Mouse (Mus musculus) liver, embryonic 11.5 days (tissue): ENCODE data around the gene Gm26727. TPM values are rescaled to one million over a fixed set of nuclear protein-coding genes. Genes with fewer than 3 reads are reported as not detected.
"Not testable (repeated sequence)": the region's sequence is repeated elsewhere in the genome, so short reads cannot be mapped to it uniquely, and the experiment has no call there.

Source experiments
- ATAC-seq: fragments of 200-750 bp; cut with Nextera tagmentation; replicated peaks from 2 replicates; pipeline ENCODE4 v1.8.0; 2017; ENCODE audit warnings: moderate number of reproducible peaks, mild to moderate bottlenecking, moderate TSS enrichment, moderate library complexity; ENCODE audit not compliant: low FRiP score
- DNase-seq: peaks from one replicate; pipeline ENCODE4 v3.0.0-alpha.2; 2017; ENCODE audit warnings: low spot score
- H3K27ac ChIP-seq: fragments of 300-500 bp; sonication (generic); 2 replicates; pipeline ENCODE4 v1.5.1; 2014; ENCODE audit warnings: mild to moderate bottlenecking, low read depth, low read length, control low read depth
- H3K27me3 ChIP-seq: fragments of 300-500 bp; sonication (generic); replicated peaks from 2 replicates; pipeline ENCODE4 v1.6.1; 2014; ENCODE audit warnings: low read length, mixed read lengths; ENCODE audit not compliant: control insufficient read depth, insufficient read depth
- H3K36me3 ChIP-seq: fragments of 300-500 bp; sonication (generic); 2 replicates; pipeline ENCODE4 v1.6.1; 2014; ENCODE audit warnings: mild to moderate bottlenecking, low read length, moderate library complexity, mixed read lengths; ENCODE audit not compliant: control insufficient read depth, insufficient read depth
- H3K4me1 ChIP-seq: fragments of 300-500 bp; sonication (generic); replicated peaks from 2 replicates; pipeline ENCODE4 v1.6.1; 2014; ENCODE audit warnings: low read length, mixed read lengths; ENCODE audit not compliant: control insufficient read depth, insufficient read depth
- H3K4me2 ChIP-seq: fragments of 300-500 bp; sonication (generic); 2 replicates; pipeline ENCODE4 v1.6.1; 2014; ENCODE audit warnings: mild to moderate bottlenecking, control low read depth, moderate library complexity
- H3K4me3 ChIP-seq: fragments of 300-500 bp; sonication (generic); 2 replicates; pipeline ENCODE4 v1.5.1; 2014; ENCODE audit warnings: low read depth, low read length, control low read depth
- H3K9ac ChIP-seq: fragments of 300-500 bp; sonication (generic); 2 replicates; pipeline ENCODE4 v1.6.1; 2014; ENCODE audit warnings: low read depth, low read length, control low read depth
- H3K9me3 ChIP-seq: fragments of 300-500 bp; sonication (generic); 2 replicates; pipeline ENCODE4 v1.6.1; 2016; ENCODE audit warnings: low read length, inconsistent platforms, mixed read lengths; ENCODE audit not compliant: control insufficient read depth
- WGBS: fragments of 180-500 bp; shearing (Covaris S2); extraction: QIAGEN DNeasy Blood & Tissue Kit; methylation state at CpG from one replicate; pipeline ENCODE4 v1.1.7; 2014; 5-methylcytosine and 5-hydroxymethylcytosine counted together
- polyA plus RNA-seq: library from polyadenylated mRNA; unstranded; fragments of >200 nt; fragmentation: Nextera tagmentation; extraction: Ambion mirVana; gene quantifications from 2 replicates; pipeline ENCODE4 v1.2.1, GENCODE M21; 2014

The Gm26727 gene
- polyA plus RNA-seq: not detected in 2 replicates

DNA sequence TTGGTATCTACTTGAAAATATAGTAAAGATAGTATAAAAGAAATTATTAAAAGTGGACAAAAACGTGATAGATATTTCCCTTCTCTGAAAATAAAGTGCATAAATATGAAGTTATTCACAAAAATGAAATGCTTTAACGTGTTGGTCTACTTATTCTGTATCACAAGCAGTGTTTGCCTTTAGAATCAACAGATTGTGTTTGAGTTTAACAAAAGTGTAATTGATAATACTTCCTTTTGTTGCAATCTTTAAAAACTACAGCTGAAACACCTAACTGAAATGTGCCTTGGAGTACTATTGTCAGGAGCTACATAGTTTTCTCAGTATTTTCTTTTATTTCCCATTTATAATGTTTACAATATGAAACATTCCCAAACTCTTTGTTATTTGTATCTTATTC lies at the start of gene Gm26727:
Gene Gm26727, minus strand, starts transcription at position 101 of the 400 bp plus-strand sequence.
- no peak within 1 kb of the TSS for H3K27ac ChIP-seq
- H3K36me3 ChIP-seq: no peaks in the 10 kb centered on the region
- H3K9ac ChIP-seq: no peak within 1 kb of the TSS
- no peaks in the 10 kb centered on the region for H3K4me1 ChIP-seq
- H3K27me3 ChIP-seq: no peaks in the 10 kb centered on the region
- DNase-seq (no peak), ATAC-seq (no peak)
- H3K4me2 ChIP-seq: no peak within 1 kb of the TSS
- no peaks in the 10 kb centered on the region for H3K9me3 ChIP-seq
- H3K4me3 ChIP-seq: no peak within 1 kb of the TSS
- 49% methylated on average over 2 of the region's 2 CpGs for WGBS

DNA sequence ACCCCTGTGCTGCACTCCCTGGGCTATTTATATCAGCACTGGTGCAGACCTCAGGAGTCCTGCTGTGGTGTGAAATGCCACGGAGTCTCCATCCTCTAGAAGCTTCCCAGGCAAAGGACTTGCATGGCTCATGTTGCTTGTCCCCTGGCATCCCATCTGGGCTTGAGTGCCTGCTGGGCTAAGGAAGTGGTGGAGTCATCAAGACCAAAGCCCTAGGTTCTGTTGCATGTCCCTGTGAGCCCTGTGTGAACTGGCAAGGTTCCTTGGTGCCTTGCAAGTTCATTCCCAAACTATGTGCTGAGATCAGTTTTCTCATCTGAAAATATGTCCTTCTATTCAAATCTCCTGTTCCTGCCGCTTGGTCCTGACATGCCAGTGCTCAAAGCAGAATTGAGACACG lies 48.1 kb upstream of the Gm26727 start:
- no peaks in the 10 kb centered on the region for H3K36me3 ChIP-seq
- WGBS: 64% methylated on average over 3 of the region's 3 CpGs
- H3K4me2 ChIP-seq: no peak overlapping the region
- ATAC-seq: no peak
- H3K27me3 ChIP-seq: no peaks in the 10 kb centered on the region
- H3K9ac ChIP-seq: no peak overlapping the region
- no peak overlapping the region for H3K4me3 ChIP-seq
- no peak for DNase-seq
- H3K9me3 ChIP-seq: no peaks in the 10 kb centered on the region
- no peak overlapping the region for H3K27ac ChIP-seq
- no peaks in the 10 kb centered on the region for H3K4me1 ChIP-seq

DNA sequence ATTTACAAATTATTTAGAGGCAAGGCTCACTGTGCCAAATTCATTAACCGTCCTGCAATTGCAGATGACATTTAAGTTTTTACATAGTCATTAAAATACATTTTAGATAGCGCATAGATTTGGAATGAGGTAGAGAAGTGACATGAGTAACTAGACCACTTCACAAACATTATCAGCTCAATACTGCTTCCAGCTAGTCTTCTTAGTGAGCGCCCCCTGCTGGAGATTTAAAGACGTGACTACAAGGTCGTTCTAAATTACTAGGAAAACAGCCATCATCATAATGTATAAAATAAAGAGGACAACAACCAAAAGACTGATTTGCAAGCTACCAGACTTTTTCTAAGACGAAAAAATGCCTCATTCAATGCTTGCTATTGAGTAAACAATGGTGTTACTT lies 44.8 kb upstream of the Gm26727 start:
- DNase-seq (no peak), ATAC-seq (no peak)
- WGBS: 14% methylated on average over 6 of the region's 6 CpGs

DNA sequence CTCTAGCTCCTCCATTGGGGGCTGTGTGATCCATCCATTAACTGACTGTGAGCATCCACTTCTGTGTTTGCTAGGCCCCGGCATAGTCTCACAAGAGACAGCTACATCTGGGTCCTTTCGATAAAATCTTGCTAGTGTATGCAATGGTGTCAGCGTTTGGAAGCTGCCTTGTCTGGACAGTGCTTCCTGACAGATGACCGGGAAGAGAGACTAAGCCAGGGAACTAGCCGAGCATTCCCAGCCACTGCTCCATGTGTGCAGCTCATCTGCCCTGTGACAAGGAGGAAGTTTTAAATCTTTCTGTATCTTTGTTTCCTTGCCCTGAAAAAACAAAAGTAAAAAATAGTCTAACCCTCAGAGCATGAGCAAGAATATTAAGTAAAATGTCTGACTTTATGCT lies 37.0 kb upstream of the Gm26727 start:
- not testable (repeated sequence) for ATAC-seq, H3K27me3 ChIP-seq, H3K9ac ChIP-seq, DNase-seq, H3K36me3 ChIP-seq, H3K4me3 ChIP-seq, H3K4me1 ChIP-seq, H3K4me2 ChIP-seq, H3K9me3 ChIP-seq, H3K27ac ChIP-seq
- 72% methylated on average over 5 of the region's 5 CpGs for WGBS

More for the DNA sequence above, 44.8 kb upstream of the Gm26727 start:
- Histone ChIP-seq H3K4me2 (no peak overlapping the region), H3K27me3 (no peaks in the 10 kb centered on the region), H3K9me3 (no peaks in the 10 kb centered on the region), H3K27ac (no peak overlapping the region), H3K4me3 (no peak overlapping the region), H3K36me3 (no peaks in the 10 kb centered on the region), H3K4me1 (no peaks in the 10 kb centered on the region), H3K9ac (no peak overlapping the region)

DNA sequence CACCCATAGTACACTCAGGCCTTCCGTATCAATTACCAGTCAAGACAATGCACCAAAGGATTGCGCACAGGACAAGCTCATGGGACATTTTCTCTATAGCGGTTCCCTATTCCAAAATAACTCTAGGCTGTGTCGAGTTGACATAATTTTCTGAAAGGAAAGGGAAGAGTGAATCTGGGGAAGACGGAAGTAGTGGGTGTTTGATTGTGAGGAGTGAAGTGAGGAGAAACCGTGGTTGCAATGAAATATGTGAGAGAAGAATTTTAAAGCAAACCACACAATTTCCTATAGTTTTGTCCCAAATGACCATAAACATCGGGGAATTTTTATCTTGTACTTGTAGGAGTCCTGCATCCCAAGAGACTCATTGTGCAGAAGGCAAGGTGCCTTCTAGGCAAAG lies 34.1 kb upstream of the Gm26727 start:
- no peaks in the 10 kb centered on the region for H3K36me3 ChIP-seq
- H3K27me3 ChIP-seq: no peaks in the 10 kb centered on the region
- H3K27ac ChIP-seq: no peak overlapping the region
- DNase-seq (no peak), ATAC-seq (no peak)
- H3K9ac ChIP-seq: no peak overlapping the region
- H3K4me3 ChIP-seq: no peak overlapping the region
- 80% methylated on average over 7 of the region's 7 CpGs for WGBS
- no peaks in the 10 kb centered on the region for H3K4me1 ChIP-seq
- no peaks in the 10 kb centered on the region for H3K9me3 ChIP-seq
- H3K4me2 ChIP-seq: no peak overlapping the region

DNA sequence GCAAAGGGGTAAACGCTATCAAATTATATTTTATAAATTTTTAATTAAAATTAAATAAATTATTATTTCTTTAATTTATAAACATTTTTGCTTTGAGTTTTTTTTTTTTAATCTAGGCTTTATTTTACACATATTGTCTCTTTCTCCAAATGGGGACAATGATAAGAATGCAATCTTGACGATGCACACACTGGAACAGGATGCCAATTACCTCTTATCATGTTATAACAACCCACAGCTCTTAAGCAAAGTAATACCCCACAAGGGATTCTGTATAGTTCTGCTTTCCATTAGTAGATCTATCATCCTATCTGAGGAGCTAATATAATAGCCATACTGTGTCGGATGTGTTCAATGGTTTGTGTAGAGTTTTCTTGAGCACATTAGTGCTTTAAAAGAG lies 27.9 kb upstream of the Gm26727 start:
- Histone ChIP-seq H3K4me1 (no peaks in the 10 kb centered on the region), H3K9me3 (no peaks in the 10 kb centered on the region), H3K27me3 (no peaks in the 10 kb centered on the region), H3K4me3 (no peak overlapping the region), H3K9ac (no peak overlapping the region), H3K36me3 (no peaks in the 10 kb centered on the region), H3K27ac (no peak overlapping the region), H3K4me2 (no peak overlapping the region)
- 57% methylated on average over 3 of the region's 3 CpGs for WGBS
- 0 out of 2 replicates have a peak, but pooled peaks have one; percentile 57 for ATAC-seq
- DNase-seq: no peak

DNA sequence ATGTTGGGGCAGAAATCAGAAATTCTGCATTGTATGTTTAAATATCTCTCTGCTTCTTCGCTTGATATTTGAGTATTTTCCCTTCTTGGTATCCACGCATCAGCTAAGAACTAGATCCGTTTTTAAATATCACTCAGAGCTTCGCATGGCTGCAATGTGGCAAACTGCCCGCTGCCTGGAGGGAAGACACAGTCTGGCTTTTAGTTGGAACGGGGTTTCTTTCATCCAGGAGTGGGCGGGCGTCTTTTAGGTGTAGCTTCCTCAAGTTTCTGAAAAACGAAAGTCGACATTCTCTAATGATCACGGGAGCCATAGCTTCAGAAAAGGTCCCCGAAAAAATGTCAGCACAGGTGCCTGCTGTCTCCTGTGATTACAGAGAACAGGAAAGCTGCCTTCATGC lies 14.2 kb upstream of the Gm26727 start:
- H3K27ac ChIP-seq: no peak overlapping the region
- no peaks in the 10 kb centered on the region for H3K27me3 ChIP-seq
- DNase-seq: no peak
- 69% methylated on average over 12 of the region's 12 CpGs for WGBS
- H3K4me3 ChIP-seq: no peak overlapping the region
- no peak overlapping the region for H3K4me2 ChIP-seq
- no peak for ATAC-seq
- H3K9me3 ChIP-seq: no peaks in the 10 kb centered on the region
- H3K9ac ChIP-seq: no peak overlapping the region
- H3K36me3 ChIP-seq: no peaks in the 10 kb centered on the region
- H3K4me1 ChIP-seq: no peaks in the 10 kb centered on the region

DNA sequence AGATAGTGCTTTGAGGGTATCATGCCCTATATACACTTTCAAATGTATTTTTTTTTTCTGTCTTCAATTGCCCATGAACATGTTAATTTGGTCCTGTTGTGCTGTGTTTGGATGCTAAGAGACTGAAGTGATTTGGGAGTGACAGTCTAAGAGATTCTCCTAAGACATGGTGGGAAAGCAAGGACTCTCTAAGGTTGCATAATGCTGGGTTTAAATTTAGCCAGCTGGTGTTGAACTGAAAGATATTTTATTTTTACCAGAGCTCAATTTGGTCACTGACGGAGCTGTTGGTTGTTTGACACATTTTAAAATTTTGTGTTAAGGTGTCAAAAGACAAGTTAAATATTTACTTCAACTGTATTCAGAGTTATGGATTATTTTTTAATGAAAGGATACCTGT lies 13.8 kb upstream of the Gm26727 start:
- Histone ChIP-seq H3K27me3 (no peaks in the 10 kb centered on the region), H3K36me3 (no peaks in the 10 kb centered on the region), H3K4me3 (no peak overlapping the region), H3K9ac (no peak overlapping the region), H3K4me2 (no peak overlapping the region), H3K9me3 (no peaks in the 10 kb centered on the region), H3K4me1 (no peaks in the 10 kb centered on the region), H3K27ac (no peak overlapping the region)
- WGBS: 85% methylated on average over 1 of the region's 1 CpGs
- no peak for DNase-seq
- ATAC-seq: no peak

DNA sequence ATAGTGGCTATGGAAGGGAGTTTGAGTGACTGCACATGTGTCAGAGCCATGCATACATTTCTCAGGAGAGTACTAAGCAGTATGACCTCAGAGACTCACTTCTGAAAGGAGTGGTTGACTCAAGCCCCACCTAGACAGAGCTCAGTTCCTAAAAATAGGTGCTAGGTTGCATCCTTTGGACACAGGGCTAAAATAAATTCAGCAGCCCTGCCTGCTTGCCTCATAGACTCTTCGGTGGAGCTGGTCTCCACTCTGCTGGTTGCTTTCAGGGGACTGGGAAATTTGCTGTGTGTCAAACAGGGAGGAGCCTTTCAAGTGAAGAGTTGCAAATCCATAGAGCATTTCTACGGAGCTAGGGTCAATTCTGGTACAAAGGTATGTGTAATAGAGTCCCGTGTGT lies 12.8 kb upstream of the Gm26727 start, which contains the start of gene Xirp2:
Gene Xirp2, plus strand, starts transcription at position 223 of the 400 bp plus-strand sequence.
- H3K9ac ChIP-seq: no peak within 1 kb of the TSS
- H3K36me3 ChIP-seq: no peaks in the 10 kb centered on the region
- no peak within 1 kb of the TSS for H3K27ac ChIP-seq
- no peaks in the 10 kb centered on the region for H3K9me3 ChIP-seq
- H3K27me3 ChIP-seq: no peaks in the 10 kb centered on the region
- no peak within 1 kb of the TSS for H3K4me3 ChIP-seq
- WGBS: 72% methylated on average over 3 of the region's 3 CpGs
- no peak for DNase-seq
- H3K4me2 ChIP-seq: no peak within 1 kb of the TSS
- ATAC-seq: no peak
- no peaks in the 10 kb centered on the region for H3K4me1 ChIP-seq
